Mouse (Mus musculus): ENCODE measurements around the gene Icam5. TPM values are rescaled to one million over a fixed set of nuclear protein-coding genes. Genes with fewer than 3 reads are reported as not detected.

Gene Icam5
- polyA plus RNA-seq, 1 experiment from 2014 or later = 0.19 TPM

- peak overlapping the region; percentile 43; the same call in 1 of the 2 replicates for H3K4me3 ChIP-seq (ENCODE audit: low read depth, low read length)
- peak overlapping the region; percentile 68 for H3K4me2 ChIP-seq (ENCODE audit: low read depth, low read length)
- ATAC-seq (ENCODE audit: low read depth) = no peak
- no peak overlapping the region for H3K27ac ChIP-seq (replicated peaks; ENCODE audit: low read depth, low read length)
- DNase-seq (ENCODE audit: low spot score) = no peak
- H3K4me1 ChIP-seq (ENCODE audit: control insufficient read depth, insufficient read depth, low read length) = no peaks in the 10 kb centered on the region
- peaks cover 33% of the 10 kb centered on the region for H3K27me3 ChIP-seq (replicated peaks; ENCODE audit: control insufficient read depth, insufficient read depth, low read length)
- H3K9ac ChIP-seq (ENCODE audit: low read depth, low read length) = no peak overlapping the region
- H3K9me3 ChIP-seq (ENCODE audit: control insufficient read depth, low read length) = no peaks in the 10 kb centered on the region
- 29% methylated on average over 4 of the region's 4 CpGs for WGBS
- H3K36me3 ChIP-seq (ENCODE audit: control insufficient read depth, insufficient read depth, low read length) = no peaks in the 10 kb centered on the region
Observed at GRCm38 (mm10) chr9:21017177-21017575, 14.7 kb upstream of the Icam5 start.

- Histone ChIP-seq H3K9me3 (ENCODE audit: control insufficient read depth, low read length) (no peaks in the 10 kb centered on the region), H3K9ac (ENCODE audit: low read depth, low read length) (no peak overlapping the region), H3K4me3 (ENCODE audit: low read depth, low read length) (no peak overlapping the region), H3K4me1 (ENCODE audit: control insufficient read depth, insufficient read depth, low read length) (no peaks in the 10 kb centered on the region), H3K27ac (replicated peaks; ENCODE audit: low read depth, low read length) (no peak overlapping the region), H3K27me3 (replicated peaks; ENCODE audit: control insufficient read depth, insufficient read depth, low read length) (peaks cover 33% of the 10 kb centered on the region), H3K36me3 (ENCODE audit: control insufficient read depth, insufficient read depth, low read length) (no peaks in the 10 kb centered on the region), H3K4me2 (ENCODE audit: low read depth, low read length) (no peak overlapping the region)
- ATAC-seq (ENCODE audit: low read depth) (no peak), DNase-seq (ENCODE audit: low spot score) (no peak)
- WGBS = 68% methylated on average over 2 of the region's 2 CpGs
Observed at GRCm38 (mm10) chr9:21018600-21018999, 13.3 kb upstream of the Icam5 start.

DNA sequence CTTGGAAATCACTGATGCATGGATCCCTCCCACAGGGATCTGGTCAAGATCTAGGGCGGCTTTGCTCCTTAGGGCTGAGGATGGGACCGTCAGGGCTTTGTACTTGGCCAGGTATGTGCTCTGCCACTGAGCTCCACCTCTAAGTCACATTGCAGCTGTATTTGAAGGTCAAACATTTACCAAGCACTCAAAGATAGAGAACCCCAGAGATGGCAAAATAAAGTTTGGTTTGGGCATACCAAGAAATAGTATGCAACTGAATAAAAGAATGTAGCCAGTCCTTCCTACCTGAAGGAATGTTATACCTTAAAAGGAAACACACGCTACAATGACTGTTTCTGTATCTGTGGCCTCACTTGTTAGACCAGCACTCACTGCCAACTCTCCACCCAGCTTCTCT lies 10.5 kb upstream of the Icam5 start:
- DNase-seq (ENCODE audit: low spot score) (no peak), ATAC-seq (ENCODE audit: low read depth) (no peak)
- Histone ChIP-seq H3K4me3 (ENCODE audit: low read depth, low read length) (no peak overlapping the region), H3K4me1 (ENCODE audit: control insufficient read depth, insufficient read depth, low read length) (no peaks in the 10 kb centered on the region), H3K4me2 (ENCODE audit: low read depth, low read length) (no peak overlapping the region), H3K27ac (replicated peaks; ENCODE audit: low read depth, low read length) (no peak overlapping the region), H3K9ac (ENCODE audit: low read depth, low read length) (no peak overlapping the region), H3K27me3 (replicated peaks; ENCODE audit: control insufficient read depth, insufficient read depth, low read length) (peaks cover 13% of the 10 kb centered on the region), H3K36me3 (ENCODE audit: control insufficient read depth, insufficient read depth, low read length) (no peaks in the 10 kb centered on the region), H3K9me3 (ENCODE audit: control insufficient read depth, low read length) (no peaks in the 10 kb centered on the region)
- 82% methylated on average over 3 of the region's 3 CpGs for WGBS

GRCm38 (mm10) chr9:21022288-21022687 lies 9.6 kb upstream of the Icam5 start:
- ATAC-seq (ENCODE audit: low read depth) (peak; percentile 60; the same call in 1 of the 2 replicates), DNase-seq (ENCODE audit: low spot score) (peak; percentile 55)
- no peaks in the 10 kb centered on the region for H3K4me1 ChIP-seq (ENCODE audit: control insufficient read depth, insufficient read depth, low read length)
- H3K27ac ChIP-seq (replicated peaks; ENCODE audit: low read depth, low read length) = no peak overlapping the region
- no peak overlapping the region for H3K4me3 ChIP-seq (ENCODE audit: low read depth, low read length)
- H3K4me2 ChIP-seq (ENCODE audit: low read depth, low read length) = no peak overlapping the region
- WGBS = 48% methylated on average over 6 of the region's 6 CpGs
- H3K9ac ChIP-seq (ENCODE audit: low read depth, low read length) = no peak overlapping the region
- H3K36me3 ChIP-seq (ENCODE audit: control insufficient read depth, insufficient read depth, low read length) = no peaks in the 10 kb centered on the region
- peaks cover 4% of the 10 kb centered on the region for H3K27me3 ChIP-seq (replicated peaks; ENCODE audit: control insufficient read depth, insufficient read depth, low read length)
- H3K9me3 ChIP-seq (ENCODE audit: control insufficient read depth, low read length) = no peaks in the 10 kb centered on the region

GRCm38 (mm10) chr9:21022726-21023125 lies 9.1 kb upstream of the Icam5 start:
- Histone ChIP-seq H3K27me3 (replicated peaks; ENCODE audit: control insufficient read depth, insufficient read depth, low read length) (peaks cover 2% of the 10 kb centered on the region; the same call in 1 of the 2 replicates), H3K9ac (ENCODE audit: low read depth, low read length) (no peak overlapping the region), H3K27ac (replicated peaks; ENCODE audit: low read depth, low read length) (no peak overlapping the region), H3K4me2 (ENCODE audit: low read depth, low read length) (no peak overlapping the region), H3K4me3 (ENCODE audit: low read depth, low read length) (no peak overlapping the region), H3K4me1 (ENCODE audit: control insufficient read depth, insufficient read depth, low read length) (no peaks in the 10 kb centered on the region), H3K36me3 (ENCODE audit: control insufficient read depth, insufficient read depth, low read length) (no peaks in the 10 kb centered on the region), H3K9me3 (ENCODE audit: control insufficient read depth, low read length) (no peaks in the 10 kb centered on the region)
- DNase-seq (ENCODE audit: low spot score) = no peak
- 77% methylated on average over 1 of the region's 1 CpGs for WGBS
- no peak for ATAC-seq (ENCODE audit: low read depth)

GRCm38 (mm10) chr9:21025258-21025810 lies 6.5 kb upstream of the Icam5 start:
- Histone ChIP-seq H3K4me2 (ENCODE audit: low read depth, low read length) (no peak overlapping the region), H3K4me3 (ENCODE audit: low read depth, low read length) (no peak overlapping the region)
- no peak for ATAC-seq (ENCODE audit: low read depth)

GRCm38 (mm10) chr9:21026849-21027248 lies 5.0 kb upstream of the Icam5 start:
- H3K27me3 ChIP-seq (replicated peaks; ENCODE audit: control insufficient read depth, insufficient read depth, low read length) = peaks cover 29% of the 10 kb centered on the region
- no peaks in the 10 kb centered on the region for H3K9me3 ChIP-seq (ENCODE audit: control insufficient read depth, low read length)
- H3K4me2 ChIP-seq (ENCODE audit: low read depth, low read length) = no peak overlapping the region
- H3K27ac ChIP-seq (replicated peaks; ENCODE audit: low read depth, low read length) = no peak overlapping the region
- peaks cover 18% of the 10 kb centered on the region for H3K4me1 ChIP-seq (ENCODE audit: control insufficient read depth, insufficient read depth, low read length)
- no peaks in the 10 kb centered on the region for H3K36me3 ChIP-seq (ENCODE audit: control insufficient read depth, insufficient read depth, low read length)
- no peak overlapping the region for H3K9ac ChIP-seq (ENCODE audit: low read depth, low read length)
- DNase-seq (ENCODE audit: low spot score) = no peak
- 82% methylated on average over 12 of the region's 12 CpGs for WGBS
- no peak for ATAC-seq (ENCODE audit: low read depth)
- no peak overlapping the region for H3K4me3 ChIP-seq (ENCODE audit: low read depth, low read length)

More at GRCm38 (mm10) chr9:21025258-21025810, 6.5 kb upstream of the Icam5 start:
- no peak overlapping the region for H3K27ac ChIP-seq (replicated peaks; ENCODE audit: low read depth, low read length)
- no peak for DNase-seq (ENCODE audit: low spot score)
- H3K9ac ChIP-seq (ENCODE audit: low read depth, low read length) = 0 out of 2 replicates have a peak overlapping the region, but pooled peaks have one; percentile 40
- no peaks in the 10 kb centered on the region for H3K36me3 ChIP-seq (ENCODE audit: control insufficient read depth, insufficient read depth, low read length)
- no peaks in the 10 kb centered on the region for H3K9me3 ChIP-seq (ENCODE audit: control insufficient read depth, low read length)
- WGBS = 65% methylated on average over 19 of the region's 19 CpGs
- H3K27me3 ChIP-seq (replicated peaks; ENCODE audit: control insufficient read depth, insufficient read depth, low read length) = peaks cover 25% of the 10 kb centered on the region
- peaks cover 12% of the 10 kb centered on the region; the same call in 1 of the 2 replicates for H3K4me1 ChIP-seq (ENCODE audit: control insufficient read depth, insufficient read depth, low read length)

DNA sequence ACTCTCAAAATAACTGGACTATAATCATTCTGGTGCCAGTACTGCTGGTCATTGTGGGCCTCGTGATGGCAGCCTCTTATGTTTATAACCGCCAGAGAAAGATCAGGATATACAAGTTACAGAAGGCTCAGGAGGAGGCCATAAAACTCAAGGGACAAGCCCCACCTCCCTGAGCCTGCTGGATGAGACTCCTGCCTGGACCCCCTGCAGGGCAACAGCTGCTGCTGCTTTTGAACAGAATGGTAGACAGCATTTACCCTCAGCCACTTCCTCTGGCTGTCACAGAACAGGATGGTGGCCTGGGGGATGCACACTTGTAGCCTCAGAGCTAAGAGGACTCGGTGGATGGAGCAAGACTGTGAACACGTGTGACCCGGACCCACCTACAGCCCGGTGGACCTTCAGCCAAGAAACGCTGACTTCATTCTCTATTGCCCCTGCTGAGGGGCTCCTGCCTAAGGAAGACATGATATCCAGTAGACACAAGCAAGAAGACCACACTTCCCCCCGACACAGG lies 4.0 kb upstream of the Icam5 start:
- Histone ChIP-seq H3K27ac (replicated peaks; ENCODE audit: low read depth, low read length) (no peak overlapping the region), H3K9me3 (ENCODE audit: control insufficient read depth, low read length) (no peaks in the 10 kb centered on the region), H3K9ac (ENCODE audit: low read depth, low read length) (no peak overlapping the region), H3K27me3 (replicated peaks; ENCODE audit: control insufficient read depth, insufficient read depth, low read length) (peaks cover 39% of the 10 kb centered on the region), H3K4me1 (ENCODE audit: control insufficient read depth, insufficient read depth, low read length) (peaks cover 27% of the 10 kb centered on the region), H3K36me3 (ENCODE audit: control insufficient read depth, insufficient read depth, low read length) (no peaks in the 10 kb centered on the region), H3K4me2 (ENCODE audit: low read depth, low read length) (no peak overlapping the region), H3K4me3 (ENCODE audit: low read depth, low read length) (no peak overlapping the region)
- no peak for ATAC-seq (ENCODE audit: low read depth)
- 58% methylated on average over 8 of the region's 8 CpGs for WGBS
- DNase-seq (ENCODE audit: low spot score) = no peak

- Histone ChIP-seq H3K9ac (ENCODE audit: low read depth, low read length) (no peak overlapping the region), H3K36me3 (ENCODE audit: control insufficient read depth, insufficient read depth, low read length) (no peaks in the 10 kb centered on the region), H3K4me1 (ENCODE audit: control insufficient read depth, insufficient read depth, low read length) (peaks cover 33% of the 10 kb centered on the region), H3K9me3 (ENCODE audit: control insufficient read depth, low read length) (no peaks in the 10 kb centered on the region), H3K27ac (replicated peaks; ENCODE audit: low read depth, low read length) (no peak overlapping the region), H3K4me3 (ENCODE audit: low read depth, low read length) (no peak overlapping the region), H3K27me3 (replicated peaks; ENCODE audit: control insufficient read depth, insufficient read depth, low read length) (peaks cover 47% of the 10 kb centered on the region), H3K4me2 (ENCODE audit: low read depth, low read length) (no peak overlapping the region; the same call in 1 of the 2 replicates)
- WGBS = 59% methylated on average over 6 of the region's 6 CpGs
- no peak for DNase-seq (ENCODE audit: low spot score)
- ATAC-seq (ENCODE audit: low read depth) = no peak
Observed at GRCm38 (mm10) chr9:21028560-21029110, 3.2 kb upstream of the Icam5 start.

Data from embryonic facial prominence, embryonic 14.5 days (tissue).